Mouse (Mus musculus) neural tube, embryonic 15.5 days (tissue): ENCODE results near the gene Iqschfp. TPM values are rescaled to one million over a fixed set of nuclear protein-coding genes. Genes with fewer than 3 reads are reported as not detected.

ENCODE experiments used
- ATAC-seq: fragments of 200-750 bp; cut with Nextera tagmentation; 2 replicates; pipeline ENCODE4 v1.8.0; 2017; ENCODE audit warnings: mild to moderate bottlenecking, moderate TSS enrichment, moderate library complexity; ENCODE audit not compliant: low FRiP score
- H3K27ac ChIP-seq: fragments of 300-500 bp; sonication (generic); replicated peaks from 2 replicates; pipeline ENCODE4 v1.5.1; 2015; ENCODE audit warnings: mild to moderate bottlenecking, inconsistent platforms
- H3K27me3 ChIP-seq: fragments of 300-500 bp; sonication (generic); replicated peaks from 2 replicates; pipeline ENCODE4 v1.6.1; 2015; ENCODE audit warnings: inconsistent platforms
- H3K36me3 ChIP-seq: fragments of 300-500 bp; sonication (generic); 2 replicates; pipeline ENCODE4 v1.6.1; 2015; ENCODE audit warnings: inconsistent platforms
- H3K4me1 ChIP-seq: fragments of 300-500 bp; sonication (generic); 2 replicates; pipeline ENCODE4 v1.6.1; 2015; ENCODE audit warnings: inconsistent platforms
- H3K4me2 ChIP-seq: fragments of 300-500 bp; sonication (generic); 2 replicates; pipeline ENCODE4 v1.6.1; 2015; ENCODE audit warnings: inconsistent platforms, mild to moderate bottlenecking, moderate library complexity
- H3K4me3 ChIP-seq: fragments of 300-500 bp; sonication (generic); replicated peaks from 2 replicates; pipeline ENCODE4 v1.5.1; 2015; ENCODE audit warnings: mild to moderate bottlenecking, inconsistent platforms
- H3K9ac ChIP-seq: fragments of 300-500 bp; sonication (generic); replicated peaks from 2 replicates; pipeline ENCODE4 v1.6.1; 2015; ENCODE audit warnings: mild to moderate bottlenecking, inconsistent platforms
- H3K9me3 ChIP-seq: fragments of 300-500 bp; sonication (generic); replicated peaks from 2 replicates; pipeline ENCODE4 v1.6.1; 2016; ENCODE audit warnings: inconsistent platforms
- WGBS: fragments of 180-500 bp; shearing (Covaris S2); methylation state at CpG from one replicate; pipeline ENCODE4 v1.1.7; 2015; ENCODE audit warnings: mixed read lengths; 5-methylcytosine and 5-hydroxymethylcytosine counted together
- polyA plus RNA-seq: library from polyadenylated mRNA; unstranded; fragments of >200 nt; fragmentation: Nextera tagmentation; extraction: Ambion mirVana; gene quantifications from 2 replicates; pipeline ENCODE4 v1.2.1, GENCODE M21; 2015

Iqschfp gene
- polyA plus RNA-seq, 1 experiment from 2014 or later: 7.2 TPM

DNA sequence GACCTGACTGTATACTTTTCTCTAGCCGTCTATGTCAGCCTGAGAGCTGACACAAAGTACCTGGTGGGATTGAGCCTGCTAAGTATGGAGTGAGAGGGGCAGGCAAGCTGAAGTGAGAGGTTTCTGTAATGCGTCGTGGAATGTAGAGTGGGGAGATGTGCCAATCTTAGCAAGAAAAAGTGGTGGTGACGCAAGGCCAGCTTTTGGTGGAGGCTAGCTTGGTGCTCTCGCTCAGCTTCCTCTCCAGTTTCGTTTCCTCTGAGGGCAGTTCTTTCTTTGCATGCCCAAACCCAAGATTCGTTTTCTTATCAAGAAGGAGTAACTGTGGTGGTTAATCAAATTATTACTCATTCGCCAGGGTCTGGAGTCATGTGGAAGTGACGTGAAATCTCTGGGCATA is 664.9 kb downstream of the Iqschfp start:
- no peak overlapping the region for H3K4me3 ChIP-seq
- H3K27ac ChIP-seq: no peak overlapping the region
- no peaks in the 10 kb centered on the region for H3K36me3 ChIP-seq
- ATAC-seq: no peak
- no peak overlapping the region for H3K4me2 ChIP-seq
- H3K9me3 ChIP-seq: no peaks in the 10 kb centered on the region
- H3K4me1 ChIP-seq: no peaks in the 10 kb centered on the region
- 96% methylated on average over 9 of the region's 9 CpGs for WGBS
- no peak overlapping the region for H3K9ac ChIP-seq
- no peaks in the 10 kb centered on the region for H3K27me3 ChIP-seq

DNA sequence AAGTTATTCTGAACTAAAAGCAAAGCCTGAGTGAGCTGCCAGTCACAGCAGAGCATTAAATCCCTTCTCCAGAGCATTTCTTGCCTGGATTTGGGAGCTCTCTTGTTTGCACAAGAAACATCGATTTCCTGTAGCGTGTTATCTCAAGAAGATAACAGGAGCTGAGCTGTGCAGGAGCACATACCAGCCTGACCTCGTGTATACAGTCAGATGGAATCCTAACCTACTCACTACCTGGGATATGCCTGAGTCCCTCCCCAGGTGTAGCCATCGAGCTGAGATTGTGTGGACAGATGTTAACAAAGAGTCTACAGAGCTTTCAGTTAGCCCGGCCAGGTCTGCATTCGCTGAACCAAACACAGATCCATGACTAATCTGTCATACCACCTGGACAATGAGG is 666.7 kb downstream of the Iqschfp start:
- ATAC-seq: no peak
- Histone ChIP-seq H3K27ac (no peak overlapping the region), H3K4me3 (no peak overlapping the region), H3K4me1 (0 out of 2 replicates have a peak, but pooled peaks cover 6% of the 10 kb centered on the region), H3K9me3 (no peaks in the 10 kb centered on the region), H3K4me2 (no peak overlapping the region), H3K9ac (no peak overlapping the region), H3K27me3 (no peaks in the 10 kb centered on the region), H3K36me3 (no peaks in the 10 kb centered on the region)
- WGBS: 87% methylated on average over 6 of the region's 6 CpGs

DNA sequence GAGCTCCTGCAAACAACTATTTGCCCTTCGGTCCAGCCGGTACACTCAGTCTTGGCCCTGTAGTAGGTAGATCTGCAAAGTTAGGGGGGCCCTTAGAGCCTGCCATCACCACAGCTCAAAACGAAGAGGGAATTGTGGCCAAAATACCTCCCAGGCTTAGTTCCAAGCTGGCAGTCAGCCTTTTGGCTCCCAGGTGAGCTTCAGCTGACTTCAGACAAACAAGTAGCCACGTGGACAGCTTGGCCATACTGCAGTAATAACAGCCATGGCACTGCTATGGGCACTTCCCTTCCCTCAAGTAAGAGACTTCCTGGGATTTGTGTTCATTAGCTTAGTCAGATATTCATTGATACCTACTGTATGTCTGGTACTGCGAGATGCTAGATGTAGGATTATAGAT is 668.0 kb downstream of the Iqschfp start:
- no peaks in the 10 kb centered on the region for H3K9me3 ChIP-seq
- no peak for ATAC-seq
- no peaks in the 10 kb centered on the region for H3K27me3 ChIP-seq
- no peak overlapping the region for H3K4me3 ChIP-seq
- no peaks in the 10 kb centered on the region for H3K36me3 ChIP-seq
- no peak overlapping the region for H3K4me2 ChIP-seq
- WGBS: 87% methylated on average over 5 of the region's 5 CpGs
- H3K9ac ChIP-seq: no peak overlapping the region
- H3K27ac ChIP-seq: no peak overlapping the region
- H3K4me1 ChIP-seq: peaks cover 8% of the 10 kb centered on the region; the same call in 1 of the 2 replicates

DNA sequence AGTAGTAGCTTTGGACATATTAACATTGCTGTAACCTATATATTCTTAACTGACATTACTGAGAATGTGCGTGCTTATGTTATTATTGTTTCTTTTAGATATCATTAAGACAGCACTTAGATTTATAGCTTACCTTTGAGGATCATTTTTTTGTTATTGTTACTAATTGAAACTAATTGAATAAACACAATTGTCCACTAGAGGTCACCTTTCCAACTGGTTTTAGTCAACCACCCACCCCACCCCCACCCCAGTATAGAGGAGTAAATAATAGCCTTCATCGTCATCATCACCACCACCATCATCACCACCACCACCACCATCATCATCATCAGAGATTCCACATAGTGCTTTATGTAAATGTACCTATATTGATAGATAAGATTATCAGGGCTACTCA is 670.8 kb downstream of the Iqschfp start:
- H3K9ac ChIP-seq: no peak overlapping the region
- no peaks in the 10 kb centered on the region for H3K9me3 ChIP-seq
- 67% methylated on average over 2 of the region's 2 CpGs for WGBS
- H3K4me2 ChIP-seq: no peak overlapping the region
- peaks cover 17% of the 10 kb centered on the region; the same call in 1 of the 2 replicates for H3K4me1 ChIP-seq
- ATAC-seq: no peak
- no peaks in the 10 kb centered on the region for H3K36me3 ChIP-seq
- H3K27me3 ChIP-seq: no peaks in the 10 kb centered on the region
- H3K4me3 ChIP-seq: no peak overlapping the region
- H3K27ac ChIP-seq: no peak overlapping the region

DNA sequence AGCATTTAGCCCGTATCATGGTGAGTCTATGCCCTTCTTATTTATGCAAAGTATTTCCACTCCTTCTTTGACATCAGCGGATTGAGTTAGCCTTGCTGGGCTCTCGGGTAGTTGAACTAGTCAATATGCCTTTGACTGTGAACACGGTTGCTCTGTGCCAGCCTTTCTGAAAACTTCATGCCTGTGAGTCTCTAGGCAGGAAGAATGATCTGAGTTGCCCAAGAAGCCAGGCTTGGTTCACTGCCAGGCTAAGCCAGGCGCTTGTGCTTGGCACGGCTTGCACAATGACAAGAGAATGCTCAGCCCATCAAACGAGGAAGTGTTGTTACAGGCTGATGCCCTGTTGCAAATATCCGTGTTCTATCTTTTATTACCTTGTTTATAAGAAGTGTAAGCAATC is 671.9 kb downstream of the Iqschfp start:
- Histone ChIP-seq H3K4me1 (peaks cover 17% of the 10 kb centered on the region; the same call in 1 of the 2 replicates), H3K27ac (0 out of 2 replicates have a peak overlapping the region, but pooled peaks have one; percentile 10), H3K9ac (no peak overlapping the region)

DNA sequence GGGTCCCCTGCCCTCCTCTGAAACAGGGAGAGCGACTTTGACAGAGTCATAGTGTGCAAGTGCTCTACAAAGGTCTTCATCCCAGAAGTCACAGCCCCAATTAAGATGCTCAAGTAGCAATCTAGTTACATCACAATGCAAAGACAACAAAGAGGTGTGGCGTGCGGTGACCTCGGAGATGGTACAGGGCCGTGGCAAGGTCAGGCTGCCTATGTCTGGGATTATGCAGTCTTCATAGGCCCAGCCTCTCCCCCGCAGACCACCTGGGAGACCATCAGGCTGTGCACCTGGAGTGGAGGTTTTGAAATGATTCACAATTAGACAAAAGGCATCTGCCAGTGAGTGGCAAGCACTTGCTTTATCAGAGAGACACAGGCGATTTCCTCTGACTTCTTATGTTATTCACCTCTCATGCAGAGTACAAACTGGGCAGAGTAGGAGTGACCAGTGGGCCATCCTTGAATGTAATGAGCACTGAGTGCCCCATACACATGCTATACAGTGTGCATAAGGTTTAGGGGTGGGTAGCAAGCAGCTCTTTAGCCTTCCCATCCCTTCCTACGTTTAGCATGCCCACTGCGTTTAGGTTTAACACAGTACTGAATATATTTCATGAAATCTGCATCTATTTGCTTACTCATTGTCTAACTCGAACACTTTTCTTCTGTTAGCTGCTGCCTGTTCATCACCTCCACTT is 673.1 kb downstream of the Iqschfp start:
- peaks cover 17% of the 10 kb centered on the region; the same call in 1 of the 2 replicates for H3K4me1 ChIP-seq
- H3K9ac ChIP-seq: no peak overlapping the region
- H3K27ac ChIP-seq: no peak overlapping the region
- no peak overlapping the region for H3K4me3 ChIP-seq
- no peak; the same call in 1 of the 2 replicates for ATAC-seq
- no peaks in the 10 kb centered on the region for H3K27me3 ChIP-seq
- no peaks in the 10 kb centered on the region for H3K9me3 ChIP-seq
- 62% methylated on average over 10 of the region's 10 CpGs for WGBS
- no peak overlapping the region for H3K4me2 ChIP-seq
- no peaks in the 10 kb centered on the region for H3K36me3 ChIP-seq

More for the DNA sequence above, 671.9 kb downstream of the Iqschfp start:
- peak; percentile 26; the same call in 1 of the 2 replicates for ATAC-seq
- Histone ChIP-seq H3K4me3 (no peak overlapping the region), H3K9me3 (no peaks in the 10 kb centered on the region), H3K4me2 (no peak overlapping the region), H3K27me3 (no peaks in the 10 kb centered on the region), H3K36me3 (no peaks in the 10 kb centered on the region)
- 53% methylated on average over 8 of the region's 8 CpGs for WGBS

DNA sequence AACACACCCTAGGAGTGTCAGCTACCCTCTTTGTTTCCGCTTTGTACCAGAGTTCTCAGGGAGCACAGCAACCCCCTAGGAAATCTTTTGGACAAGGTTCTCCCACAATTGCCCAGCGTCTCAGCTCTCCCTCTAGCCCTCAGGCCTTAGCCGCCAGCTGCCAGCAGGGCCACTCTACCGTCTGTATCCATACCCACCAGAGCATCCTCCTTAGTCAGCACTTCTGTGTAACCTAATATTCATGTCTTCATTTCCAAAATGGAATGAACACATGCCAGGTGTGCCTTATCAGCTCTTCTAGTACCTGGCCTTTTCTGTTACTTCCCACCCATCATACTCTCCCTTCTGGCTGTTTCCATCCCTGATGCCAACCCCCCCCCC is 673.6 kb downstream of the Iqschfp start:
- Histone ChIP-seq H3K27me3 (no peaks in the 10 kb centered on the region), H3K4me1 (peaks cover 17% of the 10 kb centered on the region; the same call in 1 of the 2 replicates), H3K9ac (no peak overlapping the region), H3K27ac (no peak overlapping the region), H3K4me3 (no peak overlapping the region), H3K4me2 (no peak overlapping the region), H3K9me3 (no peaks in the 10 kb centered on the region), H3K36me3 (no peaks in the 10 kb centered on the region)
- 0 out of 2 replicates have a peak, but pooled peaks have one; percentile 28 for ATAC-seq
- WGBS: 36% methylated on average over 4 of the region's 4 CpGs

DNA sequence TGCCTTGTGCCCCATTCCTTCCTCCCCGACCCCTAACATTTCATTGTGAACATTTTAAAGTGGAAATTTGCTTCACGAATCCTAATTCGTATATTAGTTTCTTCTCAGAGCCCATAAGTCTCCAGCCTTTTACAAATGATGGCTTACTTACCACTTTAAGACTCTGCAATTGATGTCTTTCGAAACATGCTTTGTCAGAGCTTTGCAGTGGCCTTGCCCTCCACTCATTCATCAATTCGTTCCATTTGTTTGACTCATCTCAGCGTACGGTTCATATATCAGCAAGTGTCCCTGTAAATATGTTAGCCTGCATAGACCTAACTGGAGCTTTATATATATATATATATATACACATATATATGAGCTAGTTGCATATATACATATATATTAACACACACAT is 675.5 kb downstream of the Iqschfp start:
- Histone ChIP-seq H3K4me1 (peaks cover 26% of the 10 kb centered on the region), H3K9me3 (no peaks in the 10 kb centered on the region), H3K27ac (no peak overlapping the region), H3K4me2 (no peak overlapping the region), H3K9ac (no peak overlapping the region), H3K27me3 (no peaks in the 10 kb centered on the region), H3K4me3 (no peak overlapping the region), H3K36me3 (no peaks in the 10 kb centered on the region)
- ATAC-seq: no peak
- 85% methylated on average over 7 of the region's 7 CpGs for WGBS

DNA sequence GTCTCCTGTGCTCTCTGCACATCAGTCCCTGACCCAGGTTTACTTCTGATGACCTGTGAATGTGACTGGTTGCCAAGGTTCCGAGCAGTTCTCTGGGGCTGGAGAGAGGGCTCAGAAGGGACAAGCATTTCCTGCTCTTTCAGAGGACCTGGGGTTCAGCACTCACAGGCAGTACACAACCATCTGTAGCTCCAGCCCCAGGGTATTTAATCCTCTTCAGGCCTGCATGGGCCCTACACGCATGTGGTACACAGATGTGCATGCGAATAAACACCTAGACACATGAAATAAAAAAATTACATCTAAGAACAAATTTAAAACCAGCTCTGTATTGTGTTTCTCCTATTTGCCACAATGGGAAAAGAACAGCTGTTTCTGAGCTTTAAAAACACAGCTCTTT is 676.1 kb downstream of the Iqschfp start:
- no peak overlapping the region for H3K4me2 ChIP-seq
- H3K9ac ChIP-seq: no peak overlapping the region
- H3K27me3 ChIP-seq: no peaks in the 10 kb centered on the region
- H3K36me3 ChIP-seq: no peaks in the 10 kb centered on the region
- peaks cover 24% of the 10 kb centered on the region for H3K4me1 ChIP-seq
- H3K9me3 ChIP-seq: no peaks in the 10 kb centered on the region
- H3K4me3 ChIP-seq: no peak overlapping the region
- 72% methylated on average over 3 of the region's 3 CpGs for WGBS
- ATAC-seq: no peak
- H3K27ac ChIP-seq: no peak overlapping the region

DNA sequence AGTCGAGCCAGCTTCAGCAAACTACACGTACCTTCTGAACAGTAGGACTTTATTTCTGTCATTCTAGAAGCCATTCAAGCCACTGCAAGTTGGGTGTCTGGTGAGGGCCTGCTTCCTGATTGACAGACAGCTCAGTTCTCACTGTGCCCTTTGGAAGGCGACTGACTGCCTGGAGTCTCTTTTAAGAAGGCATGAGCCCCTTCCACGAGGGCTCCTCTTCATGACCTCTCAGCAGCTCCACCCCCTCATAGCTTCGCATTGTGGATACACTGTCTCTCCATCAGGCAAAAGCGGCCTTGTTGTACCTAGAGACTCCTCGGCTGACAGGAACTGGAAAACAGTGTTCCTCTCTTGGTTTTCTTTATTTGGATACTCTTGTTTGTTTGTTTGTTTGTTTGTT is 676.7 kb downstream of the Iqschfp start:
- no peaks in the 10 kb centered on the region for H3K9me3 ChIP-seq
- H3K4me2 ChIP-seq: no peak overlapping the region
- H3K27me3 ChIP-seq: no peaks in the 10 kb centered on the region
- H3K9ac ChIP-seq: no peak overlapping the region
- H3K27ac ChIP-seq: no peak overlapping the region
- ATAC-seq: no peak
- H3K4me1 ChIP-seq: peaks cover 25% of the 10 kb centered on the region
- no peak overlapping the region for H3K4me3 ChIP-seq
- no peaks in the 10 kb centered on the region for H3K36me3 ChIP-seq
- WGBS: 59% methylated on average over 7 of the region's 7 CpGs

DNA sequence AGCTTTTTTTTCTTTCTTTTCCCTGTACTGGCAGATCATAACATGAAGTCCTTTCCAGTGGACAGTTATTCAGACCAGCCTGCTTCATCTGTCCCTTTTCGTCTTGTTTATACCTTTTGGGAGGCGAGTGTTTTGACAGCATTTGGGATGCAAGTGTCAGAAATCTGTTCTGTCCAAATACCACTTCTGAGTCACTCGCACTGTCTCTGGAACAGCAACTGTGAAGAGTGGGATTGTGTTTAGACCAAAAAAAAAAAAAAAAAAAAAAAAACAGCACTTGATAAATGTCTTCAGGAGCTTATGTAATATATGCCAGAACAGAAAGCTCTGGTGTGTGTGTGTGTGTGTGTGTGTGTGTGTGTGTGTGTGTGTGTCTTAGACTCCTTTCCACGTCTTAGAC is 678.3 kb downstream of the Iqschfp start:
- no peak overlapping the region for H3K9ac ChIP-seq
- no peak overlapping the region for H3K4me3 ChIP-seq
- no peaks in the 10 kb centered on the region for H3K27me3 ChIP-seq
- H3K4me2 ChIP-seq: no peak overlapping the region
- peaks cover 35% of the 10 kb centered on the region for H3K4me1 ChIP-seq
- no peaks in the 10 kb centered on the region for H3K36me3 ChIP-seq
- no peak overlapping the region for H3K27ac ChIP-seq
- no peak for ATAC-seq
- WGBS: 90% methylated on average over 4 of the region's 4 CpGs
- no peaks in the 10 kb centered on the region for H3K9me3 ChIP-seq
